Mouse (Mus musculus) heart, embryonic 14.5 days (tissue): ENCODE results near the gene Pik3cd. TPM values are rescaled to one million over a fixed set of nuclear protein-coding genes. Genes with fewer than 3 reads are reported as not detected.

ENCODE experiments used
- ATAC-seq: fragments of 200-750 bp; cut with Nextera tagmentation; 2 replicates; pipeline ENCODE4 v1.8.0; 2017; ENCODE audit warnings: low read depth, moderate TSS enrichment; ENCODE audit not compliant: insufficient number of reproducible peaks, insufficient read depth, low FRiP score
- H3K27ac ChIP-seq, 2 experiments: fragments of 200-500 bp in 1 of 2; fragments of 300-500 bp in 1 of 2; sonication (generic) in 1 of 2; replicated peaks in 1 of 2; 2 replicates each; pipeline ENCODE4 v1.5.1; 2012 to 2014; ENCODE audit warnings: low read depth in 2 of 2, low read length in 2 of 2, control low read depth in 1 of 2, mild to moderate bottlenecking in 1 of 2, mixed read lengths in 1 of 2; ENCODE audit not compliant: control insufficient read depth in 1 of 2, insufficient read depth in 1 of 2
- H3K27me3 ChIP-seq: fragments of 300-500 bp; sonication (generic); 2 replicates; pipeline ENCODE4 v1.6.1; 2014; ENCODE audit warnings: mild to moderate bottlenecking, low read length, control low read depth; ENCODE audit not compliant: control insufficient read depth, insufficient read depth
- H3K36me3 ChIP-seq: fragments of 300-500 bp; sonication (generic); 2 replicates; pipeline ENCODE4 v1.6.1; 2014; ENCODE audit warnings: mild to moderate bottlenecking, control low read depth, low read length, mixed read lengths; ENCODE audit not compliant: control insufficient read depth, insufficient read depth
- H3K4me1 ChIP-seq, 2 experiments: fragments of 200-500 bp in 1 of 2; fragments of 300-500 bp in 1 of 2; sonication (generic) in 1 of 2; 2 replicates each; pipeline ENCODE4 v1.6.1; 2012 to 2014; ENCODE audit warnings: low read length in 2 of 2, control low read depth in 1 of 2, mixed read lengths in 1 of 2; ENCODE audit not compliant: control insufficient read depth in 2 of 2, insufficient read depth in 2 of 2
- H3K4me2 ChIP-seq: fragments of 300-500 bp; sonication (generic); 2 replicates; pipeline ENCODE4 v1.6.1; 2014; ENCODE audit warnings: mild to moderate bottlenecking, low read length
- H3K4me3 ChIP-seq, 2 experiments: fragments of 200-500 bp in 1 of 2; fragments of 300-500 bp in 1 of 2; sonication (generic) in 1 of 2; 2 replicates each; pipeline ENCODE4 v1.5.1; 2012 to 2014; ENCODE audit warnings: low read length in 2 of 2, mild to moderate bottlenecking in 2 of 2, control low read depth in 1 of 2, low read depth in 1 of 2, moderate library complexity in 1 of 2; ENCODE audit not compliant: control insufficient read depth in 1 of 2, insufficient read depth in 1 of 2
- H3K9ac ChIP-seq: fragments of 300-500 bp; sonication (generic); 2 replicates; pipeline ENCODE4 v1.6.1; 2014; ENCODE audit warnings: mild to moderate bottlenecking, low read length
- H3K9me3 ChIP-seq: fragments of 300-500 bp; sonication (generic); 2 replicates; pipeline ENCODE4 v1.6.1; 2016; ENCODE audit warnings: low read length, control low read depth; ENCODE audit not compliant: control insufficient read depth
- WGBS: fragments of 180-500 bp; shearing (Covaris S2); extraction: QIAGEN DNeasy Blood & Tissue Kit; methylation state at CpG from one replicate; pipeline ENCODE4 v1.1.7; 2014; 5-methylcytosine and 5-hydroxymethylcytosine counted together
- polyA plus RNA-seq: library from polyadenylated mRNA; unstranded; fragments of >200 nt; fragmentation: Nextera tagmentation; extraction: Ambion mirVana; gene quantifications from 2 replicates; pipeline ENCODE4 v1.2.1, GENCODE M21; 2014

The Pik3cd gene
- polyA plus RNA-seq, 1 experiment from 2014 or later: 3.1 TPM

GRCm38 (mm10) chr4:149657858-149658416, 44.4 kb downstream of the Pik3cd start:
- H3K27ac ChIP-seq: no peak overlapping the region
- H3K36me3 ChIP-seq: 0 out of 2 replicates have a peak, but pooled peaks cover 4% of the 10 kb centered on the region
- no peak overlapping the region for H3K4me2 ChIP-seq
- H3K9ac ChIP-seq: no peak overlapping the region
- no peaks in the 10 kb centered on the region for H3K27me3 ChIP-seq
- WGBS: 72% methylated on average over 11 of the region's 11 CpGs
- H3K9me3 ChIP-seq: no peaks in the 10 kb centered on the region
- H3K4me3 ChIP-seq: no peak overlapping the region
- ATAC-seq: no peak
- peaks cover 2 to 4% of the 10 kb centered on the region in 2 experiments; a peak in 3 of 4 replicates for H3K4me1 ChIP-seq

GRCm38 (mm10) chr4:149654232-149654631, 48.1 kb downstream of the Pik3cd start:
- Histone ChIP-seq H3K9ac (no peak overlapping the region), H3K36me3 (peaks cover 9% of the 10 kb centered on the region; the same call in 1 of the 2 replicates), H3K4me3 (no peak overlapping the region), H3K27ac (no peak overlapping the region), H3K4me1 (no peaks in the 10 kb centered on the region; a peak in 1 of 4 replicates), H3K27me3 (no peaks in the 10 kb centered on the region), H3K9me3 (no peaks in the 10 kb centered on the region), H3K4me2 (no peak overlapping the region)
- no peak for ATAC-seq
- 84% methylated on average over 4 of the region's 4 CpGs for WGBS

GRCm38 (mm10) chr4:149650493-149651193, 51.7 kb downstream of the Pik3cd start:
- no peaks in the 10 kb centered on the region for H3K4me1 ChIP-seq
- no peaks in the 10 kb centered on the region for H3K9me3 ChIP-seq
- whole genome bisulfite sequencing: 65% methylated on average over 24 of the region's 24 CpGs
- H3K4me2 ChIP-seq: no peak overlapping the region
- no peak overlapping the region for H3K27ac ChIP-seq
- ATAC-seq: no peak
- H3K9ac ChIP-seq: no peak overlapping the region
- peaks cover 39% of the 10 kb centered on the region for H3K36me3 ChIP-seq
- no peak overlapping the region for H3K4me3 ChIP-seq
- no peaks in the 10 kb centered on the region for H3K27me3 ChIP-seq

- no peak overlapping the region for H3K4me2 ChIP-seq
- no peak overlapping the region for H3K27ac ChIP-seq
- H3K36me3 ChIP-seq: peaks cover 51% of the 10 kb centered on the region
- H3K27me3 ChIP-seq: no peaks in the 10 kb centered on the region
- H3K9ac ChIP-seq: no peak overlapping the region
- no peaks in the 10 kb centered on the region for H3K4me1 ChIP-seq
- H3K9me3 ChIP-seq: no peaks in the 10 kb centered on the region
- no peak for ATAC-seq
- WGBS: 77% methylated on average over 20 of the region's 20 CpGs
- no peak overlapping the region for H3K4me3 ChIP-seq
These were observed 54.2 kb downstream of the Pik3cd start for GRCm38 (mm10) chr4:149648031-149648805.

GRCm38 (mm10) chr4:149645761-149646160, 56.6 kb downstream of the Pik3cd start:
- 87% methylated on average over 9 of the region's 9 CpGs for WGBS
- Histone ChIP-seq H3K27me3 (no peaks in the 10 kb centered on the region), H3K9me3 (no peaks in the 10 kb centered on the region), H3K4me2 (no peak overlapping the region), H3K4me1 (no peaks in the 10 kb centered on the region), H3K4me3 (no peak overlapping the region), H3K36me3 (peaks cover 66% of the 10 kb centered on the region), H3K9ac (no peak overlapping the region), H3K27ac (no peak overlapping the region)
- no peak for ATAC-seq

- no peaks in the 10 kb centered on the region for H3K27me3 ChIP-seq
These were observed 60.4 kb downstream of the Pik3cd start for GRCm38 (mm10) chr4:149641956-149642355.

GRCm38 (mm10) chr4:149641400-149641799, 61.0 kb downstream of the Pik3cd start:
- peaks cover 61% of the 10 kb centered on the region for H3K36me3 ChIP-seq
- no peak overlapping the region for H3K4me2 ChIP-seq
- WGBS: 77% methylated on average over 8 of the region's 8 CpGs
- no peaks in the 10 kb centered on the region for H3K27me3 ChIP-seq
- no peak for ATAC-seq
- no peak overlapping the region for H3K27ac ChIP-seq
- H3K9ac ChIP-seq: no peak overlapping the region
- H3K4me3 ChIP-seq: no peak overlapping the region
- H3K9me3 ChIP-seq: no peaks in the 10 kb centered on the region
- H3K4me1 ChIP-seq: no peaks in the 10 kb centered on the region

More at GRCm38 (mm10) chr4:149641956-149642355, 60.4 kb downstream of the Pik3cd start:
- 83% methylated on average over 5 of the region's 5 CpGs for WGBS
- H3K9ac ChIP-seq: no peak overlapping the region
- no peak for ATAC-seq
- H3K4me2 ChIP-seq: no peak overlapping the region
- H3K4me3 ChIP-seq: no peak overlapping the region
- no peaks in the 10 kb centered on the region for H3K9me3 ChIP-seq
- H3K27ac ChIP-seq: no peak overlapping the region
- peaks cover 67% of the 10 kb centered on the region for H3K36me3 ChIP-seq
- no peaks in the 10 kb centered on the region for H3K4me1 ChIP-seq
